Comparison of ENCODE assay signal across 22 mouse cellular contexts in genomic region chr1:75363868-75364267, GRCm38 (mm10). TPM values are rescaled to one million over a fixed set of nuclear protein-coding genes. Genes with fewer than 3 reads are reported as not detected.
"Had no signal": no experiment of that assay in that cellular context is flagged by ENCODE, and none has a peak within 500 bp of the region (broad histone marks: within the 10 kb centered on the region; RNA-seq: fewer than 3 reads in every experiment).

No protein-coding gene starts in this region.

- H3K9me3 ChIP-seq: liver, embryonic 15.5 days; lung, embryonic 15.5 days; megakaryocyte, embryonic 14.5 days; midbrain, embryonic 13.5 days; midbrain, embryonic 15.5 days; neural tube, embryonic 12.5 days had no signal

- ATAC-seq: liver, postnatal 0 days; lung, postnatal 0 days; midbrain, embryonic 13.5 days; midbrain, embryonic 15.5 days had no signal

- H3K27ac ChIP-seq: liver, embryonic 15.5 days; lung, embryonic 15.5 days; macrophage; midbrain, embryonic 13.5 days; midbrain, embryonic 15.5 days; neural tube, embryonic 12.5 days had no signal

- H3K9ac ChIP-seq: liver, embryonic 15.5 days; liver, postnatal 0 days; lung, embryonic 15.5 days; midbrain, embryonic 13.5 days; midbrain, embryonic 15.5 days; neural tube, embryonic 12.5 days had no signal

- H3K36me3 ChIP-seq: liver, embryonic 15.5 days; lung, embryonic 15.5 days; midbrain, embryonic 13.5 days; midbrain, embryonic 15.5 days; neural tube, embryonic 12.5 days had no signal

- DNase-seq: liver, postnatal 0 days; lung, adult 2 months; lung, postnatal 14 days; lung, postnatal 36 days; right cerebral cortex, postnatal 25 days; right cerebral cortex, postnatal 4 days; spleen, adult 18-20 months; thymus, adult 2 months; thymus, postnatal 25 days; thymus, postnatal 4 days had no signal

- H3K4me2 ChIP-seq: liver, embryonic 15.5 days; lung, embryonic 15.5 days; midbrain, embryonic 11.5 days; midbrain, embryonic 13.5 days; midbrain, embryonic 15.5 days; neural tube, embryonic 12.5 days had no signal

- H3K4me3 ChIP-seq: liver, embryonic 15.5 days; lung, embryonic 15.5 days; megakaryocyte, embryonic 14.5 days; midbrain, embryonic 13.5 days; midbrain, embryonic 15.5 days; neural tube, embryonic 12.5 days had no signal

RNA-seq across cellular contexts. Expression of gene Des, which starts 3.7 kb away (rescaled TPM):
- total RNA-seq: megakaryocyte progenitor cell, adult 5-6 weeks; monocyte, adult 5-6 weeks; neutrophil, adult 5-6 weeks had no signal
- polyA plus RNA-seq: macrophage had no signal

RNA-seq across cellular contexts. Expression of gene Speg, which starts 11.2 kb away (rescaled TPM):
- total RNA-seq: megakaryocyte progenitor cell, adult 5-6 weeks; monocyte, adult 5-6 weeks; neutrophil, adult 5-6 weeks had no signal
